Mouse (Mus musculus) embryonic facial prominence, embryonic 14.5 days (tissue): Measurements from ENCODE around the gene Ppan. TPM values are rescaled to one million over a fixed set of nuclear protein-coding genes. Genes with fewer than 3 reads are reported as not detected.

Experiments
- microRNA-seq: library from miRNA; unstranded; fragments of <30 nt; microRNA quantifications from one replicate; pipeline ENCODE4, GENCODE M21; 2016; ENCODE audit warnings: borderline number of aligned reads
- polyA plus RNA-seq: library from polyadenylated mRNA; unstranded; fragments of >200 nt; fragmentation: Nextera tagmentation; extraction: Ambion mirVana; gene quantifications from 2 replicates; pipeline ENCODE4 v1.2.1, GENCODE M21; 2014

The Ppan gene
- polyA plus RNA-seq, 1 experiment from 2014 or later = 65.7 TPM

Small RNAs within 50 kb of the gene (microRNA-seq; reads per million reads assigned to microRNA genes)
- 0.66 reads per million for gene Mir7081

Other genes starting within 250 kb of the Ppan start
- gene Ubl5, start 245.3 kb upstream of the Ppan start, polyA plus RNA-seq = 332 and 354 TPM in 2 replicates
- gene Fbxl12, start 243.4 kb upstream of the Ppan start, polyA plus RNA-seq = 11.5 and 14.3 TPM in 2 replicates
- 46.3 and 48.1 TPM in 2 replicates for gene Pin1, start 236.1 kb upstream of the Ppan start, polyA plus RNA-seq
- 9.2 and 9.7 TPM in 2 replicates for gene Olfm2, start 141.8 kb upstream of the Ppan start, polyA plus RNA-seq
- 8.3 and 13.2 TPM in 2 replicates for gene Col5a3, start 73.1 kb upstream of the Ppan start, polyA plus RNA-seq
- gene Rdh8, start 69.7 kb upstream of the Ppan start, polyA plus RNA-seq = not detected in 2 replicates
- gene A230050P20Rik, start 19.5 kb upstream of the Ppan start, polyA plus RNA-seq = 4.8 and 6.3 TPM in 2 replicates
- 3.4 and 4.2 TPM in 2 replicates for gene Angptl6, start 8.4 kb upstream of the Ppan start, polyA plus RNA-seq
- gene Eif3g, start 10.4 kb downstream of the Ppan start, polyA plus RNA-seq = 245 and 273 TPM in 2 replicates
- gene Dnmt1, start 71.7 kb downstream of the Ppan start, polyA plus RNA-seq = 46.8 and 56.5 TPM in 2 replicates
- 54.5 and 59.6 TPM in 2 replicates for gene S1pr2, start 88.6 kb downstream of the Ppan start, polyA plus RNA-seq
- 110 and 119 TPM in 2 replicates for gene Mrpl4, start 114.6 kb downstream of the Ppan start, polyA plus RNA-seq
- gene Icam1, start 127.8 kb downstream of the Ppan start, polyA plus RNA-seq = 18.6 and 20.0 TPM in 2 replicates
- 0.65 and 0.69 TPM in 2 replicates for gene Icam4, start 141.2 kb downstream of the Ppan start, polyA plus RNA-seq
- 0.19 TPM in 1 of 2 replicates, not detected in the other for gene Icam5, start 143.9 kb downstream of the Ppan start, polyA plus RNA-seq
- 0.87 and 1.2 TPM in 2 replicates for gene Zglp1, start 178.9 kb downstream of the Ppan start, polyA plus RNA-seq
- 0.24 TPM in 1 of 2 replicates, not detected in the other for gene Gm49373, start 184.9 kb downstream of the Ppan start, polyA plus RNA-seq
- gene Fdx1l, start 185.4 kb downstream of the Ppan start, polyA plus RNA-seq = 60.8 and 62.7 TPM in 2 replicates
- gene Gm38431, start 203.8 kb downstream of the Ppan start, polyA plus RNA-seq = 1.2 and 1.4 TPM in 2 replicates
- 64.2 and 71.4 TPM in 2 replicates for gene Raver1, start 203.8 kb downstream of the Ppan start, polyA plus RNA-seq
- gene Tyk2, start 243.1 kb downstream of the Ppan start, polyA plus RNA-seq = 9.8 and 11.6 TPM in 2 replicates